Mouse (Mus musculus) kidney, embryonic 14.5 days (tissue): Measurements from ENCODE around the gene Tma7. TPM values are rescaled to one million over a fixed set of nuclear protein-coding genes. Genes with fewer than 3 reads are reported as not detected.

ENCODE experiments used
- ATAC-seq: fragments of 200-750 bp; cut with Nextera tagmentation; 2 replicates; pipeline ENCODE4 v1.8.0; 2017; ENCODE audit warnings: moderate number of reproducible peaks, mild to moderate bottlenecking, moderate TSS enrichment, moderate library complexity; ENCODE audit not compliant: low FRiP score, low TSS enrichment
- H3K27ac ChIP-seq: fragments of 300-500 bp; sonication (generic); 2 replicates; pipeline ENCODE4 v1.5.1; 2014; ENCODE audit warnings: low read depth, mild to moderate bottlenecking, low read length, moderate library complexity, mixed read lengths
- H3K27me3 ChIP-seq: fragments of 300-500 bp; sonication (generic); 2 replicates; pipeline ENCODE4 v1.6.1; 2014; ENCODE audit warnings: mild to moderate bottlenecking, low read length; ENCODE audit not compliant: control insufficient read depth, insufficient read depth
- H3K36me3 ChIP-seq: fragments of 300-500 bp; sonication (generic); 2 replicates; pipeline ENCODE4 v1.6.1; 2014; ENCODE audit warnings: low read length, mixed read lengths; ENCODE audit not compliant: control insufficient read depth, insufficient read depth
- H3K4me1 ChIP-seq: fragments of 300-500 bp; sonication (generic); 2 replicates; pipeline ENCODE4 v1.6.1; 2014; ENCODE audit warnings: low read length, mixed read lengths; ENCODE audit not compliant: control insufficient read depth, insufficient read depth
- H3K4me2 ChIP-seq: fragments of 300-500 bp; sonication (generic); replicated peaks from 2 replicates; pipeline ENCODE4 v1.6.1; 2014; ENCODE audit warnings: low read depth, mild to moderate bottlenecking, low read length
- H3K4me3 ChIP-seq: fragments of 300-500 bp; sonication (generic); 2 replicates; pipeline ENCODE4 v1.5.1; 2014; ENCODE audit warnings: mild to moderate bottlenecking, low read length
- H3K9ac ChIP-seq: fragments of 300-500 bp; sonication (generic); 2 replicates; pipeline ENCODE4 v1.6.1; 2014; ENCODE audit warnings: low read depth, mild to moderate bottlenecking, low read length, moderate library complexity
- H3K9me3 ChIP-seq: fragments of 300-500 bp; sonication (generic); 2 replicates; pipeline ENCODE4 v1.6.1; 2016; ENCODE audit warnings: low read length; ENCODE audit not compliant: control insufficient read depth
- WGBS: fragments of 180-500 bp; shearing (Covaris S2); extraction: QIAGEN DNeasy Blood & Tissue Kit; methylation state at CpG from one replicate; pipeline ENCODE4 v1.1.7; 2014; 5-methylcytosine and 5-hydroxymethylcytosine counted together
- polyA plus RNA-seq: library from polyadenylated mRNA; unstranded; fragments of >200 nt; fragmentation: Nextera tagmentation; extraction: Ambion mirVana; gene quantifications from 2 replicates; pipeline ENCODE4 v1.2.1, GENCODE M21; 2014

The Tma7 gene
- polyA plus RNA-seq, 1 experiment from 2014 or later = 687 TPM

DNA sequence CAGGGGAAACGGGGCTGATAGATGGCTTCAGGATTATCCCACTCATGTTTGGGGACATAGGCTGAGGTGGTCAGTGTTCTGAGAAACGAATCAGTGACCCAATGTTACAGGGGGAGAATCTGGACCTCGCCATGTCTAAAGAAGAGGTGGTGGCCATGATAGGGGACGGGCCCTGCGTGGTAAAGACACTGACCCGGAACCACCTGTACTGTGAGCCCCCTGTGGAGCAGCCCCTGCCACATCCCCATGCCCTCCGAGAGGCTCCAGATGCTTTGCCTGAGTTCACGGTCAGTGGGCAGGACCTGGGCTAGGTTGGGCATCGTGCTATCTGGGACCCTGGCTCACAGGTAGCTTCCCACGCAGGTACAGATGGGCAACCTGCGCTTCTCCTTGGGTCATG, 27.9 kb upstream of the Tma7 start:
- Histone ChIP-seq H3K27ac (no peak overlapping the region), H3K4me1 (peaks cover 20% of the 10 kb centered on the region), H3K4me2 (no peak overlapping the region), H3K36me3 (peaks cover 96% of the 10 kb centered on the region), H3K27me3 (no peaks in the 10 kb centered on the region), H3K4me3 (no peak overlapping the region), H3K9ac (no peak overlapping the region), H3K9me3 (no peaks in the 10 kb centered on the region)
- WGBS = 95% methylated on average over 11 of the region's 11 CpGs
- no peak for ATAC-seq

DNA sequence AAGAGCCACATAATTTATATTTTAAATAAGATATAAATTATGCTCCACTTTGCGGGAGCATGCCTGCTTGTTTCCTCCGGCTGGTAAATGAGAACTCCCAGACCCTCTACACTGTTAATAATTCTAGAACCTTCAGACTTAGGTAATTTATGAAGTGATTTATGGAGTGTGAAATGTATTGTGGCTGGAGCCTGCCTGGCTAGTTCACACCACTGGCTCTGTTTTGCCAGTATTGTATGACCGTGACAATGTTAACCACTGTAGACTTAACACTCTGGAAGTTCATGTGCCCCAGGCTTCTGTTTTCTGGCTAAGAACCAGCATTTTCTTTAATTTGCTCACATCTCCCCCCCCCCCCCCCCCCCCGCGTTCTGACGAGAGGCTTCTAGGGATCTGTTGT, 25.0 kb upstream of the Tma7 start:
- WGBS = 26% methylated on average over 6 of the region's 6 CpGs
- peak; percentile 79 for ATAC-seq
- no peak overlapping the region for H3K4me3 ChIP-seq
- peak overlapping the region; percentile 69 for H3K27ac ChIP-seq
- H3K4me1 ChIP-seq = peaks cover 25% of the 10 kb centered on the region
- no peaks in the 10 kb centered on the region for H3K27me3 ChIP-seq
- H3K9ac ChIP-seq = no peak overlapping the region
- no peaks in the 10 kb centered on the region for H3K9me3 ChIP-seq
- peaks cover 92% of the 10 kb centered on the region for H3K36me3 ChIP-seq
- no peak overlapping the region for H3K4me2 ChIP-seq

DNA sequence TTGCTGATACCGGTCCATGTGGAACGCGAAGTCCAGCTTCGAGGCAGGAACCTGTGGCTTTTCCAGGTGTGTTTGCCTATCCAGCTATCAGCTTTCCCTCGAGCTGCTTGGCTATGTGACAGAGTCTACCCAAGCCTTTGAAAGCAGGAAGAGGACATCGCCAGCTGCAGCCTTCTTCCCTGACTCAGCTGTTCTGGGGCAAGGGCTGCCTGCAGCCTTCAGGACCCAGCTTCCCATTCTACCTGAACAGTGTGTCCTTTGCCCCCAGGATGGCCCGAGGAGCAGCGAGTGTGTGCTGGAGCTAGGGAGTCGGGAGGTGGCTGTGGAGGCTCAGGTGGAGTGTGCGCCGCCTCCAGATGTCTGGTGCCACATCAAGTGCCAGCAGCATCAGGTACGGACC, 23.3 kb upstream of the Tma7 start:
- Histone ChIP-seq H3K4me3 (no peak overlapping the region), H3K27me3 (no peaks in the 10 kb centered on the region), H3K36me3 (peaks cover 85% of the 10 kb centered on the region), H3K4me1 (peaks cover 29% of the 10 kb centered on the region), H3K9ac (no peak overlapping the region), H3K9me3 (no peaks in the 10 kb centered on the region), H3K4me2 (no peak overlapping the region), H3K27ac (no peak overlapping the region)
- no peak for ATAC-seq
- 91% methylated on average over 12 of the region's 12 CpGs for WGBS

DNA sequence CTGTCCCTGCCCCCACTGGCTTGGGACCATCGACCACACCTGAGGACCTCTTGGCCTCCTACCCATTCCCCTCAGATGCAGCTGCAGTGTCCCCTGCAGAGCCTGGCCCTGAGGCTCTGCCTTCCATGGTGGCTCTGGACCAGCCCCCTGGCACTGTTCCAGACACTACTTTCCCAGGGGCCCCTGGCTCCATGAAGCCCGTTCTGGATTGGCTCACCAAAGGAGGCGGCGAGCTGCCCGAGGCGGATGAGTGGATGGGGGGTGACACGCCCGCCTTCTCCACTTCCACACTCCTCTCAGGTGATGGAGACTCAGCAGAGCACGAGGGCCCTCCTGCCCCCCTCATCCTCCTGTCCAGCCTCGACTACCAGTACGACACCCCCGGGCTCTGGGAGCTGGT, 22.6 kb upstream of the Tma7 start:
- Histone ChIP-seq H3K4me3 (no peak overlapping the region), H3K36me3 (peaks cover 85% of the 10 kb centered on the region), H3K27me3 (no peaks in the 10 kb centered on the region), H3K4me2 (no peak overlapping the region), H3K9me3 (no peaks in the 10 kb centered on the region), H3K27ac (no peak overlapping the region), H3K4me1 (peaks cover 33% of the 10 kb centered on the region), H3K9ac (no peak overlapping the region)
- ATAC-seq = no peak
- WGBS = 73% methylated on average over 12 of the region's 12 CpGs

DNA sequence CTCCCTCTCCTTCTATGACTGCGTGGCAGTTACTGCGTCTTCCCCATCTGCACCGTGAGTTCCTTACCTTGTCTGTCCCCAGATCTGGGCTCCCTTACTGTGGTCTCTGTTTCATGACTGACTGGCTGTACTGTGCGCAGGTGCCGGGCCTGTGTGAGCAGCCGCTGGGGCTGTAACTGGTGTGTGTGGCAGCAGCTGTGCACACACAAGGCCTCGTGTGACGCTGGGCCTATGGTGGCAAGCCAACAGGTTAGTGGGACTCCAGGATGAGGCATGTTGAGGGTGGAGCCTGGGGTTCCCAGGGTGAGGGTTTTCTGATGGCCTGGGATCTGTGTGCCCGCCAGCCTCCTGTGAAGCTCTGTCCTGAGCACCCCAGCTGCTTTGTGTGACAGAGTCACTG, 21.7 kb upstream of the Tma7 start:
- no peak overlapping the region for H3K27ac ChIP-seq
- no peak overlapping the region for H3K9ac ChIP-seq
- no peak overlapping the region for H3K4me2 ChIP-seq
- 90% methylated on average over 9 of the region's 9 CpGs for WGBS
- peaks cover 39% of the 10 kb centered on the region for H3K4me1 ChIP-seq
- peaks cover 80% of the 10 kb centered on the region for H3K36me3 ChIP-seq
- ATAC-seq = no peak
- no peak overlapping the region for H3K4me3 ChIP-seq
- no peaks in the 10 kb centered on the region for H3K27me3 ChIP-seq
- no peaks in the 10 kb centered on the region for H3K9me3 ChIP-seq

DNA sequence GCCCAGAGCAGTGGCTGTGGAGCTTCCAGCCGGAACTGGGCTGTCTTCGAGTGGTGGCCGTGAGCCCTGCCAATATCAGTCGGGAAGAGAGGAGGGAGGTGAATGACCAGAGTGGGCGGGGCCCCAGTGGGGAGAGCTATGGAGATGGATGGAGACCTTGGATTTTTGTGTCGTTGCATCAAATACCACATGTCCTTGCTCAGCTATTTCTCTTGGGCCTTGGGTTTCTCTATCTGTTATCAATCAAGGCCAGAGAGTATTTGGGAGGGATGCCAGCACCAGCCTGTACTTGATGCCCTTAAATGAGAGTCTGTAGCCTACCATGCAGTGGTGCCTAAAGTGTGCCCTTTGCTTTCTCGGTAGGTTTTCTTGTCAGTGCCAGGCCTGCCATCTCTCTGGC, 20.9 kb upstream of the Tma7 start:
- Histone ChIP-seq H3K4me2 (no peak overlapping the region), H3K4me3 (no peak overlapping the region), H3K9me3 (no peaks in the 10 kb centered on the region), H3K36me3 (peaks cover 71% of the 10 kb centered on the region), H3K27ac (no peak overlapping the region), H3K4me1 (peaks cover 48% of the 10 kb centered on the region), H3K27me3 (no peaks in the 10 kb centered on the region), H3K9ac (no peak overlapping the region)
- no peak for ATAC-seq
- 69% methylated on average over 7 of the region's 7 CpGs for WGBS

DNA sequence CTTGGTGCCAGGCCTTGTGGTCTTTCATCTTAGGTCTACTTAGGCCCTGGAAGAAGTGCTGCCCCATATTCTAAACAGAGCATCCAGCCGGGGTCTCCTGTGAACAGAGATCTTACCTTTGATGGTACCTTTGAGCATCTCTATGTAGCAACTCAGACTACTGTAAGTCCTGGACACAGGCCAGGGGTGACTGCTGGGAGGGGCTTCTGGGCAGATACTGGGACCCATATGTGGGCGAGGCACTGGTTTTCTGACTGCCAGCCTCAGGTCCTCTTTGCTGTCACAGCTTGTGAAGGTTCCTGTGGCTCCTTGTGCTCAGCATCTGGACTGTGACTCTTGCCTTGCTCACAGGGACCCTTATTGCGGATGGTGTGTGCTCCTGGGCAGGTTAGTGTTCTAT, 20.2 kb upstream of the Tma7 start:
- Histone ChIP-seq H3K4me1 (peaks cover 51% of the 10 kb centered on the region), H3K27ac (no peak overlapping the region), H3K4me3 (no peak overlapping the region), H3K4me2 (no peak overlapping the region), H3K36me3 (peaks cover 65% of the 10 kb centered on the region), H3K27me3 (no peaks in the 10 kb centered on the region), H3K9ac (no peak overlapping the region), H3K9me3 (no peaks in the 10 kb centered on the region)
- 84% methylated on average over 3 of the region's 3 CpGs for WGBS
- ATAC-seq = no peak

DNA sequence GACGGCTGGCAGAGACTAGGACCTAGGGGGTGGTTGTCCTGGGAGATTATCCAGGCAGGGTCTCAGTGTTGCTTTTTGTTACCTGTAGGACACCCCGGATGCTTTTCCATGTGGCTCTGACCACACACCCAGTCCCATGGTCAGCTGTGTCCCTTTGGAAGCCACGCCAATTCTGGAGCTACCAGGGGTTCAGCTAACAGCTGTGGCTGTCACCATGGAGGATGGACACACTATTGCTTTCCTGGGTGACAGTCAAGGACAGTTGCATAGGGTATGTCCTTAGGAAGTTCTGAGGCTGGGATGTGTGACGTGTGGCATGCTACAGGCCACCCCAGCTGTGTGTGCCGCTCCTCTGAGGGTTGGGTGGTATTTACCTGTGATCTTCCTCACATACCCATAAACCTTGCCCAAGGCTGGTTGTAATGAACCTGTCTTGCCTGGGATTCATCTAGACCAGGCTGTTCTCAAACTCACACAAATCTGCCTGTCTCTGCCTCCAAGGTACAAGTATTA, 19.6 kb upstream of the Tma7 start:
- Histone ChIP-seq H3K4me2 (no peak overlapping the region), H3K27me3 (no peaks in the 10 kb centered on the region), H3K9ac (no peak overlapping the region; the same call in 1 of the 2 replicates), H3K4me1 (peaks cover 52% of the 10 kb centered on the region), H3K4me3 (no peak overlapping the region), H3K27ac (no peak overlapping the region), H3K36me3 (peaks cover 62% of the 10 kb centered on the region), H3K9me3 (no peaks in the 10 kb centered on the region)
- ATAC-seq = no peak
- 89% methylated on average over 5 of the region's 5 CpGs for WGBS

DNA sequence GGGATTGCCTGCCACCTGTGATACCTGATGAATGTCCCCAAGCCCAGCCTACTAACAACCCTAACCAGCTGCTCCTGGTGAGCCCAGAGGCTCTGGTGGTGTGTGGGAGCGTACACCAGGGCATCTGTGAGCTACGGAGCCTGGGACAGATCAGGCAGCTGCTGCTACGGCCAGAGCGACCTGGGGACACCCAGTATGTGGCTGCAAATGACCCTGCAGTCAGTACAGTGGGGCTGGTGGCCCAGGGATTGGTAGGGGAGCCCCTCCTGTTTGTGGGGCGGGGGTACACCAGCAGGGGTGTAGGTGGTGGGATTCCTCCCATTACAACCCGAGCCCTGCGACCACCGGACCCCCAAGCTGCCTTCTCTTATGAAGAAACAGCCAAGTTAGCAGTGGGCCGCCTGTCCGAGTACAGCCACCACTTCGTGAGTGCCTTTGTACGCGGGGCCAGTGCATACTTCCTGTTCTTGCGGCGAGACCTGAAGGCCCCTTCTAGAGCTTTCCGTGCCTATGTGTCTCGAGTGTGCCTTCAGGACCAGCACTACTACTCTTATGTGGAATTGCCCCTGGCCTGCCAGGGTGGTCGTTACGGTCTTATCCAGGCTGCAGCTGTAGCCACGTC, 18.0 kb upstream of the Tma7 start:
- no peak for ATAC-seq
- H3K4me2 ChIP-seq = no peak overlapping the region
- no peak overlapping the region for H3K4me3 ChIP-seq
- H3K4me1 ChIP-seq = peaks cover 50% of the 10 kb centered on the region
- peaks cover 47% of the 10 kb centered on the region for H3K36me3 ChIP-seq
- H3K27ac ChIP-seq = no peak overlapping the region
- WGBS = 88% methylated on average over 20 of the region's 20 CpGs
- H3K9me3 ChIP-seq = no peaks in the 10 kb centered on the region
- H3K9ac ChIP-seq = 0 out of 2 replicates have a peak overlapping the region, but pooled peaks have one; percentile 2
- no peaks in the 10 kb centered on the region for H3K27me3 ChIP-seq
